Mouse (Mus musculus) MEL (cell line): ENCODE data around the gene Tssk3.

ENCODE experiments used
- CTCF ChIP-seq, 3 experiments: IDR thresholded peaks in 2 of 3; conservative IDR thresholded peaks in 1 of 3; 2 replicates each; pipeline ENCODE4 v1.5.1; 2011 to 2012; ENCODE audit warnings: low read length in 3 of 3, low read depth in 2 of 3, mild to moderate bottlenecking in 2 of 3, improper control_type of control experiment in 1 of 3, inconsistent platforms in 1 of 3, mixed read lengths in 1 of 3, moderate library complexity in 1 of 3; ENCODE audit not compliant: control insufficient read depth in 1 of 3, insufficient read depth in 1 of 3, poor library complexity in 1 of 3, severe bottlenecking in 1 of 3
- POLR2A ChIP-seq, 2 experiments: IDR thresholded peaks; 2 replicates each; pipeline ENCODE4 v1.6.1; 2011 to 2012; ENCODE audit warnings: low read length in 2 of 2, mild to moderate bottlenecking in 2 of 2, control low read depth in 1 of 2, improper control_type of control experiment in 1 of 2, low read depth in 1 of 2, moderate library complexity in 1 of 2; ENCODE audit not compliant: control insufficient read depth in 1 of 2, insufficient read depth in 1 of 2, poor library complexity in 1 of 2
- USF1 ChIP-seq: IDR thresholded peaks from 2 replicates; pipeline ENCODE4 v1.6.1; 2014; ENCODE audit warnings: low read depth, mild to moderate bottlenecking, inconsistent platforms, low read length, improper control_type of control experiment, moderate library complexity

DNA sequence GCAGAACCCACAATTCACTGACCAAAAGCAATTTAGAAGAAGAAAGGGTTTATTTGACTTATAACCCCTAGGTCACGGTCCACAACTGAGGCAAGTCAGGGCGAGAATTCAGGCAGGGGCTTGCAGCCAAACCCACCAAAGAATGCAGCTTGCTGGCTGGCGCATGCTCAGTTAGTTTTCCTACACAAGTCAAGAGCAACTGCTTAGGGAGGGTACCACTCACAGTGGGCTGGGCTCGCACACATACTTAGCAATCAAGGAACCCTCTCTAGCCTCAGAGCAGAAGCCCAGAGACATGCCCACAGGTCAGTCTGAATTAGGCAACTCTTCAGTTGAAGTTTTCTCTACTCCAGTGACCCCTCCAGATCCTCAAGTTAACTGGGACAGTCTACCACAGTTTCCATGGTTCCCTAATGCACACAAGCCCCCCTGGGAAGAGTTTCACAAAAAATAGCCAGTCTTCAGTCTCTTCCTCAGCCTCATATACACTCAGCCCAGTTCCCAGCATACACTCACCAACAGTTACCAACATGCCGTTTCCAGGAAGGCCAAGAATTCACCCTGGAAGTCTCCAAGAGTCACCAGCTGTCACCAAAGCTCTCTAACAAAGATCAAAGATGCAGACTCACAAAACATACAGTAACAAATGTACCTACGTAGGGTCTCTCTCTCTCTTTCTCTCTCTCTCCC lies 20.0 kb upstream of the Tssk3 start:
- no peak for TF ChIP-seq USF1
- TF ChIP-seq CTCF (IDR thresholded peaks at IDR 0.05 in 2 of 3, conservative IDR thresholded peaks at IDR 0.05 in 1 of 3; ENCODE audit: control insufficient read depth in 1 of 3, insufficient read depth in 1 of 3, low read depth in 2 of 3, low read length in 3 of 3, poor library complexity in 1 of 3, severe bottlenecking in 1 of 3), result no peak
- no peak for TF ChIP-seq POLR2A (IDR thresholded peaks at IDR 0.05; ENCODE audit: control insufficient read depth in 1 of 2, insufficient read depth in 1 of 2, low read depth in 1 of 2, low read length in 2 of 2, poor library complexity in 1 of 2)
